Mouse (Mus musculus): ENCODE data around the gene Ugt1a8.

DNA sequence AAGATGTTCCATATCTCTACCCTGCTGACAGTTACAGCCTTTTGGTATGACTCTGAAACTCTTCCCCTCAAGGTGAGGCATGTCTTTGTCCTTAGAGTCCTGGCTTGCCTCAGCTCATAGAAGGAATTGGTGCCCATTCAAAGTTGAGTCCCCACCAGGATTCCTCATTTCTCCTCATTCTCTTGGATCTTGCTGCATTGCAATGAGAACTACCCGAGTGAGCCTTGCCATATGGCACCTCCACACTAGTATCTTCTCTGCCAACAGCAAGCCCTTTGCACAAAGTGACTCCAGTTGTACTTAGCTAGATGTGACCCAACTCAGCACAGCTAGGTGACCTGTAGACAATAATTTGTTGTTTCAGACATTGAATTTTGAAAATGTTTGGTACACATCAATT lies 136.0 kb downstream of the Ugt1a8 start:
- TF ChIP-seq GATA1 (IDR thresholded peaks at IDR 0.05; ENCODE audit: borderline replicate concordance, low read length) (no peak), FLI1 (IDR thresholded peaks at IDR 0.05; ENCODE audit: low read length) (no peak)
